Mouse (Mus musculus) stomach, postnatal 0 days (tissue): Measurements from ENCODE around the gene Luc7l3. TPM values are rescaled to one million over a fixed set of nuclear protein-coding genes. Genes with fewer than 3 reads are reported as not detected.

Experiments
- ATAC-seq: fragments of 200-750 bp; cut with Nextera tagmentation; 2 replicates; pipeline ENCODE4 v1.8.0; 2017; ENCODE audit not compliant: low FRiP score, low TSS enrichment
- DNase-seq: peaks from one replicate; pipeline ENCODE4 v3.0.0-alpha.2; 2016; ENCODE audit warnings: low spot score
- H3K27ac ChIP-seq: fragments of 300-500 bp; sonication (generic); replicated peaks from 2 replicates; pipeline ENCODE4 v1.5.1; 2014; ENCODE audit warnings: mild to moderate bottlenecking, control low read depth
- H3K27me3 ChIP-seq: fragments of 300-500 bp; sonication (generic); 2 replicates; pipeline ENCODE4 v1.6.1; 2014; ENCODE audit warnings: low read length; ENCODE audit not compliant: control insufficient read depth, insufficient read depth
- H3K36me3 ChIP-seq: fragments of 300-500 bp; sonication (generic); 2 replicates; pipeline ENCODE4 v1.6.1; 2014; ENCODE audit warnings: low read length, mixed read lengths; ENCODE audit not compliant: control insufficient read depth, insufficient read depth
- H3K4me1 ChIP-seq: fragments of 300-500 bp; sonication (generic); replicated peaks from 2 replicates; pipeline ENCODE4 v1.6.1; 2014; ENCODE audit warnings: antibody characterized with exemption; ENCODE audit not compliant: control insufficient read depth, insufficient read depth
- H3K4me2 ChIP-seq: fragments of 300-500 bp; sonication (generic); replicated peaks from 2 replicates; pipeline ENCODE4 v1.6.1; 2014; ENCODE audit warnings: low read depth, mild to moderate bottlenecking, control low read depth, moderate library complexity
- H3K4me3 ChIP-seq: fragments of 300-500 bp; sonication (generic); 2 replicates; pipeline ENCODE4 v1.5.1; 2014; ENCODE audit warnings: low read depth, low read length, control low read depth
- H3K9ac ChIP-seq: fragments of 300-500 bp; sonication (generic); 2 replicates; pipeline ENCODE4 v1.6.1; 2014; ENCODE audit warnings: mild to moderate bottlenecking, low read length, control low read depth, mixed read lengths
- H3K9me3 ChIP-seq: fragments of 300-500 bp; sonication (generic); 2 replicates; pipeline ENCODE4 v1.6.1; 2016; ENCODE audit warnings: low read length; ENCODE audit not compliant: control insufficient read depth
- CTCF ChIP-seq: IDR thresholded peaks from 2 replicates; pipeline ENCODE4 v1.5.1; 2016; ENCODE audit warnings: antibody characterized with exemption, low read depth, mild to moderate bottlenecking, moderate library complexity
- EP300 ChIP-seq: optimal IDR thresholded peaks from 2 replicates; pipeline ENCODE3; 2016; ENCODE audit warnings: antibody characterized with exemption
- WGBS: fragments of 180-500 bp; shearing (Covaris S2); extraction: QIAGEN DNeasy Blood & Tissue Kit; methylation state at CpG from one replicate; pipeline ENCODE4 v1.1.7; 2014; 5-methylcytosine and 5-hydroxymethylcytosine counted together
- polyA plus RNA-seq: library from polyadenylated mRNA; unstranded; fragments of >200 nt; fragmentation: Nextera tagmentation; extraction: Ambion mirVana; gene quantifications from 2 replicates; pipeline ENCODE4 v1.2.1, GENCODE M21; 2015

Gene Luc7l3
- polyA plus RNA-seq, 1 experiment from 2014 or later: 50.0 TPM

- H3K4me1 ChIP-seq: peaks cover 4% of the 10 kb centered on the region
- no peak overlapping the region for H3K9ac ChIP-seq
- no peak for TF ChIP-seq CTCF
- TF ChIP-seq EP300: no peak
- H3K27me3 ChIP-seq: no peaks in the 10 kb centered on the region
- ATAC-seq (no peak), DNase-seq (no peak)
- WGBS: 68% methylated on average over 5 of the region's 5 CpGs
- no peaks in the 10 kb centered on the region for H3K36me3 ChIP-seq
- H3K4me2 ChIP-seq: no peak overlapping the region
- H3K4me3 ChIP-seq: no peak overlapping the region
- H3K27ac ChIP-seq: no peak overlapping the region
- H3K9me3 ChIP-seq: no peaks in the 10 kb centered on the region
Observed at GRCm38 (mm10) chr11:94318056-94318455, 3.7 kb downstream of the Luc7l3 start.

DNA sequence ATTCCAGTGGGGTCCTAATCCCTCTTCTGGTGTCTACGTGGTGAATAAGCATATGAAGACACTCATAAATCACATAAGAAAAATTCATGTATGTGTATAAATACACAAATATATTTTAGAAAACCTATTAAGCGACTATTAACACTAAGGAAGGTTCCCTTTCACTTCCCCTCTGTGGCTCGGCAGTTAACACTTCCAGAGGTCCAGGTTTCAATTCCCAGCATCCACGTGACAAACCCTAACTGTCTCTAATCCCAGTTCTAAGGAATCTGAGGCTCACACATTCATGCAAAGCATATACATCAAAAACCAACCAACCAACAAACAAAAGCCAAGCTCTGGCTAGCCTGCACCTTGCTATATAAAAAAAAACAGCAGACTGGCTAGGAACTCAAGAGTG lies 4.3 kb downstream of the Luc7l3 start:
- Histone ChIP-seq H3K9ac (no peak overlapping the region), H3K27ac (no peak overlapping the region), H3K27me3 (no peaks in the 10 kb centered on the region), H3K4me2 (no peak overlapping the region), H3K9me3 (no peaks in the 10 kb centered on the region), H3K36me3 (no peaks in the 10 kb centered on the region; the same call in 1 of the 2 replicates), H3K4me3 (no peak overlapping the region), H3K4me1 (peaks cover 4% of the 10 kb centered on the region)
- ATAC-seq (no peak), DNase-seq (no peak)
- 42% methylated on average over 4 of the region's 4 CpGs for WGBS
- TF ChIP-seq CTCF (no peak), EP300 (no peak)

DNA sequence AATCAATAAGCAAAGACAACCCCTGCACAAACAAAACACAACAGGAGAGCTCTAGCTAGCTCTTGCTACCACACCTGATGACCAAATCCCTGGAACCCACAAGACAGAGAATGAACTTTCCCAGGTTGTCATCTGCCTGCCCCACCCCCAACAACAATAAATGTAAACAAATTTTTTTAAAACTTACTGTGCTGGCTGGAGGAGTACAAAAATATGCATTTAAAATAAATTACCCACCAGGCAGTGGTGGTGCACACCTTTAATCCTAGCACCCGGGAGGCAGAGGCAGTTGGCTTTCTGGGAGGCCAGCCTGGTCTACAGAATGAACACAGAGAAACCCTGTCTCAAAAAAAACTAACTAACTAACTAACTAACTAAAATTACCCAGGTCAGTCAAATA lies 4.8 kb downstream of the Luc7l3 start:
- Histone ChIP-seq H3K9me3 (no peaks in the 10 kb centered on the region), H3K36me3 (no peaks in the 10 kb centered on the region; the same call in 1 of the 2 replicates), H3K4me1 (peaks cover 2% of the 10 kb centered on the region), H3K4me2 (no peak overlapping the region), H3K9ac (no peak overlapping the region), H3K27ac (no peak overlapping the region), H3K27me3 (no peaks in the 10 kb centered on the region), H3K4me3 (no peak overlapping the region)
- ATAC-seq: no peak
- DNase-seq: no peak
- 41% methylated on average over 1 of the region's 1 CpGs for WGBS
- no peak for TF ChIP-seq EP300

DNA sequence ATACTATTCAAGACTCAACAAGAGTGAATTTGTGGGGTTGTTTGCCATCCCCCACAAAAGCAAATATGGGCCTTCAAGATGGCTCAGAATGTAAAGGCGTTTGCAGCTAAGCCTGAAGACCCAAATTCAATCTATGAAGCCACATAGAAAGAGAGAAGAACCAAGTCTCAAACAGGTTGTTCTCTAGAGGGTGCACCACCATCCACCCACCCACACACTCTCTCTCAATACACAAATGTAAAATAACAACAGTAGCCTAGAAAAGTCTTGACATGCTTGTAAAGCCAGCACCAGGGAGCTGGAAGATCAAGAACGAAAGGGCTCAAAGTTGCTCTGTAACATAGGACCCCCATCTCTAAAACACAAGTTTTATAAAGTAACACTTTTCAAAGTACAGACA lies 5.3 kb downstream of the Luc7l3 start:
- TF ChIP-seq EP300: no peak
- TF ChIP-seq CTCF: no peak
- no peak overlapping the region for H3K4me3 ChIP-seq
- WGBS: 50% methylated on average over 2 of the region's 2 CpGs
- no peaks in the 10 kb centered on the region for H3K27me3 ChIP-seq
- H3K9ac ChIP-seq: no peak overlapping the region
- H3K9me3 ChIP-seq: no peaks in the 10 kb centered on the region
- H3K4me1 ChIP-seq: peaks cover 2% of the 10 kb centered on the region
- ATAC-seq (no peak), DNase-seq (no peak)
- no peak overlapping the region for H3K27ac ChIP-seq
- H3K36me3 ChIP-seq: no peaks in the 10 kb centered on the region; the same call in 1 of the 2 replicates
- no peak overlapping the region for H3K4me2 ChIP-seq

DNA sequence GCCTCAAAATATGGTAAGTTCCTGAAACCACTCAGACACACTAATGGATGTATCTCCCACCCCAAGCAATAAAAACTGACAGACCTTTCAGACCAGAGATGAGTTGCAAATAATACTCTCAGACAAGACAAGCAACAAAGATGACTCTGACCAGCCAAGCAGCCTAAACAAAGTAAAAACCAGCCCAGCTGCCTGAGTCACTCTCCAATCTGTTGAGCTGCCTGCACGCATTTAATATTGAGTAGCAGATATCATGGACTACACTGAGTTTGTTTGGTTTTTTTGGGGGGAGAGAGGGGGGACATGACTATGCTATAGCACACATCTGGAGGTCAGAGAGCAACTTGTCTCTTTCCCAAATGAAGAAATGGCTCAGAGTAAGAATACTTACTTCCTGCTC lies 6.5 kb downstream of the Luc7l3 start:
- TF ChIP-seq CTCF: no peak
- Histone ChIP-seq H3K4me2 (no peak overlapping the region), H3K9me3 (no peaks in the 10 kb centered on the region), H3K4me1 (peaks cover 2% of the 10 kb centered on the region), H3K27ac (0 out of 2 replicates have a peak overlapping the region, but pooled peaks have one; percentile 1), H3K4me3 (no peak overlapping the region), H3K36me3 (no peaks in the 10 kb centered on the region; the same call in 1 of the 2 replicates), H3K27me3 (no peaks in the 10 kb centered on the region), H3K9ac (no peak overlapping the region)
- 30% methylated on average over 1 of the region's 1 CpGs for WGBS
- no peak for DNase-seq
- no peak for ATAC-seq

GRCm38 (mm10) chr11:94314098-94314652 lies 7.6 kb downstream of the Luc7l3 start:
- Histone ChIP-seq H3K4me1 (peaks cover 2% of the 10 kb centered on the region), H3K9ac (no peak overlapping the region), H3K36me3 (no peaks in the 10 kb centered on the region; the same call in 1 of the 2 replicates), H3K27ac (0 out of 2 replicates have a peak overlapping the region, but pooled peaks have one; percentile 8), H3K4me3 (no peak overlapping the region), H3K27me3 (no peaks in the 10 kb centered on the region), H3K9me3 (no peaks in the 10 kb centered on the region), H3K4me2 (no peak overlapping the region)
- DNase-seq (no peak), ATAC-seq (no peak)
- WGBS: 35% methylated on average over 2 of the region's 2 CpGs
- TF ChIP-seq CTCF (no peak), EP300 (no peak)
